Mouse (Mus musculus) testis, adult 2 months (tissue): ENCODE results near the gene Fbxl22.

Source experiments
- CTCF ChIP-seq: fragments of 200-500 bp; IDR thresholded peaks from 2 replicates; pipeline ENCODE4 v1.5.1; 2012; ENCODE audit warnings: low read depth, mild to moderate bottlenecking, inconsistent platforms, low read length, moderate library complexity; ENCODE audit not compliant: control insufficient read depth, insufficient read depth, insufficient replicate concordance
- POLR2A ChIP-seq: fragments of 200-500 bp; IDR thresholded peaks from 2 replicates; pipeline ENCODE4 v1.6.1; 2012; ENCODE audit warnings: low read depth, mild to moderate bottlenecking, inconsistent platforms, low read length, moderate library complexity; ENCODE audit not compliant: control insufficient read depth

- no peak for TF ChIP-seq CTCF
- TF ChIP-seq POLR2A, result no peak
These were observed 9.1 kb downstream of the Fbxl22 start for GRCm38 (mm10) chr9:66505141-66505917.
